Mouse (Mus musculus) ES-E14 (cell line): ENCODE measurements around the gene Eif4g3. TPM values are rescaled to one million over a fixed set of nuclear protein-coding genes. Genes with fewer than 3 reads are reported as not detected.

Source experiments
- DNase-seq: peaks from one replicate; pipeline ENCODE4 v3.0.0-alpha.2; 2013; ENCODE audit warnings: low read depth, low spot score
- H3K27ac ChIP-seq: 2 replicates; pipeline ENCODE4 v1.5.1; 2012; ENCODE audit warnings: low read depth, mild to moderate bottlenecking, low read length, moderate library complexity, mixed read lengths; ENCODE audit not compliant: poor library complexity, insufficient read depth, severe bottlenecking
- H3K36me3 ChIP-seq: 2 replicates; pipeline ENCODE4 v1.6.1; 2012; ENCODE audit warnings: mild to moderate bottlenecking, low read length, moderate library complexity, mixed read lengths; ENCODE audit not compliant: control insufficient read depth, poor library complexity, insufficient read depth, severe bottlenecking
- H3K4me1 ChIP-seq, 2 experiments: fragments of 150-350 bp in 1 of 2; sonication (generic) in 1 of 2; 2 replicates each; pipeline ENCODE4 v1.6.1; 2012; ENCODE audit warnings: low read length in 2 of 2, mild to moderate bottlenecking in 1 of 2, mixed read lengths in 1 of 2; ENCODE audit not compliant: control insufficient read depth in 2 of 2, insufficient read depth in 2 of 2, poor library complexity in 1 of 2
- H3K4me3 ChIP-seq, 2 experiments: fragments of 150-350 bp in 1 of 2; sonication (generic) in 1 of 2; 2 replicates each; pipeline ENCODE4 v1.5.1; 2012; ENCODE audit warnings: low read length in 2 of 2, low read depth in 1 of 2, mild to moderate bottlenecking in 1 of 2, mixed read lengths in 1 of 2; ENCODE audit not compliant: insufficient read depth in 1 of 2, poor library complexity in 1 of 2, severe bottlenecking in 1 of 2
- H3K9ac ChIP-seq: 2 replicates; pipeline ENCODE4 v1.6.1; 2012; ENCODE audit warnings: low read depth, mild to moderate bottlenecking, low read length, mixed read lengths; ENCODE audit not compliant: poor library complexity, insufficient read depth, severe bottlenecking
- H3K9me3 ChIP-seq: fragments of 150-350 bp; sonication (generic); 2 replicates; pipeline ENCODE4 v1.6.1; 2012; ENCODE audit warnings: low read depth, mild to moderate bottlenecking, low read length; ENCODE audit not compliant: control insufficient read depth, insufficient read depth
- CHD2 ChIP-seq: IDR thresholded peaks from 2 replicates; pipeline ENCODE4 v1.6.1; 2014; ENCODE audit warnings: mild to moderate bottlenecking, low read depth, low read length, inconsistent platforms
- HCFC1 ChIP-seq: IDR thresholded peaks from 2 replicates; pipeline ENCODE4 v1.6.1; 2012; ENCODE audit warnings: low read length, inconsistent platforms, borderline replicate concordance; ENCODE audit not compliant: insufficient read depth
- MAFK ChIP-seq: IDR thresholded peaks from 2 replicates; pipeline ENCODE4 v1.6.1; 2014; ENCODE audit warnings: mild to moderate bottlenecking, low read depth, low read length, inconsistent platforms; ENCODE audit not compliant: insufficient read depth
- ZC3H11A ChIP-seq: IDR thresholded peaks from 2 replicates; pipeline ENCODE4 v1.6.1; 2012; ENCODE audit warnings: low read depth, mild to moderate bottlenecking, inconsistent platforms, low read length, borderline replicate concordance
- ZNF384 ChIP-seq: IDR thresholded peaks from 2 replicates; pipeline ENCODE4 v1.6.1; 2012; ENCODE audit warnings: low read depth, low read length, inconsistent platforms
- in situ Hi-C, 2 experiments: fragments of 600-800 bp; cut with MboI; formaldehyde crosslinking; loops; one replicate each; pipeline ENCODE4 v1.15.1; 2025; ENCODE audit warnings: low sequenced_read_pairs in 2 of 2, inconsistent platforms in 1 of 2; ENCODE audit not compliant: unreplicated experiment in 2 of 2
- total RNA-seq: library from RNA; depleted of rRNA; stranded (reverse); fragments of 300-350 nt; gene quantifications from 2 replicates; pipeline ENCODE4 v1.2.3, GENCODE M21; 2012

The Eif4g3 gene
- total RNA-seq, 1 experiment: 18.7 TPM

DNA sequence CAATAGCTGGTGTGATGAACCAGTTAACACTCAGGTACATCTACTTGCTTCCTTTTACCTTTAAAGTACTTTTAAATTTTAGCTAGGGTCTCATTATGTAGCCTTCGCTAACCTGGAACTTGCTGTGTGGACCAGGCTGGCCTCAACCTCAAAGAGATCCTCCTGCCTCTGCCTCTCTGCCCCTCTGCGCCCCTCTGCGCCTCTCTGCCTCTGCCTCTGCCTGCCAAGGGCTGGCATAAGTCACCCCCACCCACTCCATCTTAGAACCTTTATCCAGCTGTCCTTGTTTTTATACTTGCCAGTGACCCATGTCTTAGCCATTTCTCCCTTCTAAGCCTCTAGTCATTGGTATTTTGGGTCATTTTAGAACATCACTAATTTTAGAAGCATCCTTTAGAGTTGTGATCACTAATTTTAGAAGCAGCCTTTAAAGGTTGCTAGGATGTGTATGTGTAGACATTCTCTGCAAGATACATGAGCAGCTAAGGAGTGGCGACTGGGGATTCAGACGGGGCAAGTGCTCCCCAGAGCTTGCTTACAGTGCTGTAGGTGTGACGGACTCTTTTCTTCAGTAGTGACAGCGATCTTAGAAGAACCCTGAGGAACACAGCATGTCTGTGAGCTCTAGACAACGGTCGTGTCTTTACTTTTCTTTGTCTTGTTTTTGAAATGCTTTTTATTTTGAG, 42.8 kb downstream of the Eif4g3 start:
- Histone ChIP-seq H3K36me3 (no peaks in the 10 kb centered on the region; the same call in 1 of the 2 replicates), H3K9ac (no peak overlapping the region), H3K4me1 (peaks cover 0 to 2% of the 10 kb centered on the region in 2 experiments; a peak in 1 of 4 replicates), H3K9me3 (no peaks in the 10 kb centered on the region), H3K27ac (no peak overlapping the region), H3K4me3 (no peak overlapping the region)
- in situ Hi-C loops: no loop called here
- DNase-seq: no peak
- TF ChIP-seq CHD2 (no peak), ZC3H11A (no peak), MAFK (no peak), HCFC1 (no peak), ZNF384 (no peak)

DNA sequence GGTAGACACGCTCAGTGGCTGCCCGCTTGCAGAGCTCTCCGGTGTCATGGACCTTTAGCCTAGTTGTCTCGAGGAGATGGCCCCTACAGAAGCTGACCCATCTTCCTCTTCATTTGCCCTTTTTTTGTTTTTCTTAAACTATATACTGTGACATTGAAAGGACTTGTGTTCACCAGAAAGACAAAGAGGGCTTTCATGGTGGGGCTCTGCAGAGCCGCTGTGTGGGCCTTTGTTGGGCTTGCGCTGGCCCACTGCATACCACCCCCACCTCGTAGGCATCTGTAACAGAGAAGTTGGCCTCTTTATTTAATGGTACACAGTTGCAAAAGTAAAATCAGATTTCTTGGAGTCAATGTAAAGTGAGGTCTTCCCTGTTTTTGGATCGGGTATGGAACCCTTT, 44.3 kb downstream of the Eif4g3 start:
- DNase-seq: no peak
- no peak overlapping the region for H3K27ac ChIP-seq
- no peaks in the 10 kb centered on the region for H3K9me3 ChIP-seq
- H3K9ac ChIP-seq: no peak overlapping the region
- no peak overlapping the region for H3K4me3 ChIP-seq
- H3K36me3 ChIP-seq: no peaks in the 10 kb centered on the region; the same call in 1 of the 2 replicates
- in situ Hi-C loops: no loop called here
- TF ChIP-seq ZC3H11A: no peak
- no peak for TF ChIP-seq HCFC1
- no peak for TF ChIP-seq ZNF384
- no peak for TF ChIP-seq CHD2
- TF ChIP-seq MAFK: no peak
- peaks cover 0 to 2% of the 10 kb centered on the region in 2 experiments; a peak in 1 of 4 replicates for H3K4me1 ChIP-seq

DNA sequence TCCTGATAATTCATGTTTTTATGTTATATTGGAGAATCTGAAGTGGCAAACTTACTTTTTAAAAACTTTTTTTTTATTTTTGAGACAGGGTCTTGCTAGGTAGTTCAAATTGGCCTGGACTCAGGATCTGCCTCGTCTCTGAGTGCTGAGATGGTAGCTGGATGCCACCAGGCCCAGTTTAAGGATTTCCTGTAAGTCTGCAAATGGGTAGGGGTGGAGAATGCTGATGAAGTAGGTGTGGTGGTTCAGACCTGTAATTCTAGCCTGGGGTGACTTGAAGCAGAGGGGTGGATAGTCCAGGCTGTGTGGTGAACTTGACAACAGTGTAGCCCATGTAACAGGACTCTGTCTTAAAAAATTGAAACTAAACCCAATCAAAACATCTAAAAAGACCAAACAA, 45.1 kb downstream of the Eif4g3 start:
- H3K4me3 ChIP-seq: no peak overlapping the region
- H3K9me3 ChIP-seq: no peaks in the 10 kb centered on the region
- H3K9ac ChIP-seq: no peak overlapping the region
- DNase-seq: no peak
- H3K36me3 ChIP-seq: no peaks in the 10 kb centered on the region; the same call in 1 of the 2 replicates
- TF ChIP-seq ZC3H11A (no peak), HCFC1 (no peak), MAFK (no peak), CHD2 (no peak), ZNF384 (no peak)
- H3K4me1 ChIP-seq: peaks cover 0 to 2% of the 10 kb centered on the region in 2 experiments; a peak in 1 of 4 replicates
- H3K27ac ChIP-seq: no peak overlapping the region; the same call in 1 of the 2 replicates
- in situ Hi-C loops: no loop called here

DNA sequence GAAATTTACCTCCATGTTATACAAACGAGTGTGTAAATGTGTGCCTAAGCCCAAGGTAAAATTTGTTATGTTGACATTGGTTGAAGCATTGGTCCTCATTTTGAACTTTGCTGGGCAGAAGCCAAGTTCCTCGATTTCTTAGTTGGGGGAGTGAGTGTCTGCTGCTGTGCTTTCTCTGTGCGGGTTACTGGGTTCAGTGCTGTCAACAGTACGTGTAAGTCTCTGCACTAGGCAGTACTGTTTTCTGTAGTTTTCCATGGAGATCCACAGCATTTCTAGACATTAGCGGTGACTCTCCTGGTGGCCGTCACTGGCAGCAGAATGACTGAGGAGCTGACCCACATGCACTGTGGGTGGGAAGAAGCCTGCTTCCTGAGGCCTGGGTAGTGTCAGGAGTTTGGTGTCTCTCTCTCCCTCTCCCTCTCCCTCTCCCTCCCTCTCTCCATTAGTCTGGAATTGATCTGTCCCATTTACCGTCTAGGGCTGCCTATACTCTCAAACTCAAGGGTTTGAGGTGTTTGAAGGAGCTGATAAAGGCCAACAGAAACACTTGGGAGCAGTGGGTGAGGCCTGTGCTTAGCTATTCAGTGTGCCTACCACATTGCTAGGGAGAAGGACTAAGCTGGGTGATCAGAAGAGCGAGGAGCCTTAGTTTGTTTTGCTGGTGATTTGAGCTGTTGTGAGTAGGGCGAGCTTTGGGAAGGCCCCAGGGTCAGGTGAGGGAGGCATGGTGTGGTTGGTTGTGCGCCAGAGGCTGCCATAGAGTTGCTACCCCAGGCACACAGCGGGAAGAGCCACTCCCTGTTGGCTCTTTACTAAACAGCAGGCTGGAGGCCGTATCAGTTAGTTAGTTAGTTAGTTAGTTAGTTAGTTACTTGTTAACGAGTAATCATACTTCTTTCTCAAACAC, 45.8 kb downstream of the Eif4g3 start:
- Histone ChIP-seq H3K4me1 (peaks cover 0 to 2% of the 10 kb centered on the region in 2 experiments; a peak in 1 of 4 replicates), H3K4me3 (no peak overlapping the region), H3K36me3 (no peaks in the 10 kb centered on the region; the same call in 1 of the 2 replicates), H3K27ac (no peak overlapping the region), H3K9ac (peak overlapping the region; percentile 5; the same call in 1 of the 2 replicates), H3K9me3 (no peaks in the 10 kb centered on the region)
- no peak for TF ChIP-seq MAFK
- no peak for TF ChIP-seq HCFC1
- TF ChIP-seq ZNF384: no peak
- TF ChIP-seq CHD2: no peak
- TF ChIP-seq ZC3H11A: no peak
- DNase-seq: no peak
- in situ Hi-C loops: no loop called here
